ENCODE assay signal across 8 mouse cellular contexts in genomic region chr9:106884996-106885900, GRCm38 (mm10). TPM values are rescaled to one million over a fixed set of nuclear protein-coding genes. Genes with fewer than 3 reads are reported as not detected.
DNase-seq lines count a peak whose midpoint lies in the region; ATAC-seq lines count a peak whose summit lies in the region.

No protein-coding gene starts in this region.

- DNase-seq in thymus, adult 18-20 months: peak; percentile 17 to 18
- no peak for DNase-seq in thymus, postnatal 25 days
- peak; percentile 91 for DNase-seq in midbrain, embryonic 11.5 days (ENCODE audit: low spot score, missing footprints)
- DNase-seq in spleen, postnatal 10 days (ENCODE audit: low spot score in 2 of 2): no peak

- H3K27ac ChIP-seq in hindbrain, embryonic 12.5 days: peak overlapping the region; percentile 91
- no peak overlapping the region for H3K27ac ChIP-seq in midbrain, embryonic 11.5 days (ENCODE audit: low read depth, low read length)

- H3K4me2 ChIP-seq in hindbrain, embryonic 12.5 days (replicated peaks): peak overlapping the region; percentile 99
- peak overlapping the region; percentile 100 for H3K4me2 ChIP-seq in midbrain, embryonic 11.5 days

- H3K9me3 ChIP-seq in erythroblast, embryonic 14.5 days (ENCODE audit: control insufficient read depth, low read length): 0 out of 2 replicates have a peak, but pooled peaks cover 2% of the 10 kb centered on the region
- H3K9me3 ChIP-seq in hindbrain, embryonic 12.5 days (replicated peaks): no peaks in the 10 kb centered on the region
- no peaks in the 10 kb centered on the region for H3K9me3 ChIP-seq in midbrain, embryonic 11.5 days (ENCODE audit: control insufficient read depth, low read length)

- peak overlapping the region; percentile 99 for H3K9ac ChIP-seq in hindbrain, embryonic 12.5 days
- H3K9ac ChIP-seq in midbrain, embryonic 11.5 days (ENCODE audit: low read length): peak overlapping the region; percentile 99

- peaks cover 66% of the 10 kb centered on the region for H3K4me1 ChIP-seq in erythroblast, embryonic 14.5 days (ENCODE audit: control insufficient read depth)
- H3K4me1 ChIP-seq in hindbrain, embryonic 12.5 days: peaks cover 75% of the 10 kb centered on the region
- peaks cover 45% of the 10 kb centered on the region for H3K4me1 ChIP-seq in midbrain, embryonic 11.5 days (ENCODE audit: control insufficient read depth, insufficient read depth, low read length)

- no peak for ATAC-seq in erythroblast, adult 5-6 weeks (replicated peaks; ENCODE audit: low FRiP score, poor library complexity, severe bottlenecking)
- no peak for ATAC-seq in hindbrain, embryonic 12.5 days (ENCODE audit: low FRiP score)
- no peak for ATAC-seq in midbrain, embryonic 11.5 days (ENCODE audit: low FRiP score)
- no peak for ATAC-seq in megakaryocyte-erythroid progenitor cell, adult 5-6 weeks (replicated peaks; ENCODE audit: low FRiP score, low TSS enrichment, poor library complexity, severe bottlenecking)

- peak overlapping the region; percentile 97 for H3K4me3 ChIP-seq in erythroblast, embryonic 14.5 days (replicated peaks)
- peak overlapping the region; percentile 94 for H3K4me3 ChIP-seq in hindbrain, embryonic 12.5 days
- peak overlapping the region; percentile 98 for H3K4me3 ChIP-seq in midbrain, embryonic 11.5 days (ENCODE audit: low read depth, low read length)

- 23% methylated on average over 44 of the region's 44 CpGs for WGBS in hindbrain, embryonic 12.5 days
- WGBS in midbrain, embryonic 11.5 days: 26% methylated on average over 44 of the region's 44 CpGs

- H3K36me3 ChIP-seq in erythroblast, embryonic 14.5 days (ENCODE audit: control insufficient read depth): peaks cover 85% of the 10 kb centered on the region
- peaks cover 65% of the 10 kb centered on the region for H3K36me3 ChIP-seq in hindbrain, embryonic 12.5 days
- peaks cover 28% of the 10 kb centered on the region for H3K36me3 ChIP-seq in midbrain, embryonic 11.5 days (ENCODE audit: control insufficient read depth, insufficient read depth, low read length)

- H3K27me3 ChIP-seq in erythroblast, embryonic 14.5 days (ENCODE audit: control insufficient read depth): no peaks in the 10 kb centered on the region
- H3K27me3 ChIP-seq in hindbrain, embryonic 12.5 days: no peaks in the 10 kb centered on the region
- H3K27me3 ChIP-seq in midbrain, embryonic 11.5 days (ENCODE audit: control insufficient read depth, insufficient read depth, low read length): no peaks in the 10 kb centered on the region

RNA-seq across cellular contexts. Expression of gene Rbm15b, which starts 2.0 kb away (rescaled TPM):
- 1.4 and 1.9 TPM in 2 replicates for polyA plus RNA-seq in erythroblast, embryonic 14.5 days (2012)
- total RNA-seq in erythroblast, adult 5-6 weeks (2015; ENCODE audit: low replicate concordance): 4.2 and 6.9 TPM in 2 replicates
- total RNA-seq in erythroblast, adult 5-6 weeks (2017; ENCODE audit: low replicate concordance): 8.6 and 10.2 TPM in 2 replicates
- 30.1 and 33.0 TPM in 2 replicates for polyA plus RNA-seq in hindbrain, embryonic 12.5 days (2016; fragmentation: Nextera tagmentation; extraction: Ambion mirVana)
- 24.7 and 26.8 TPM in 2 replicates for polyA plus RNA-seq in midbrain, embryonic 11.5 days (2014; fragmentation: Nextera tagmentation; extraction: Ambion mirVana)
- total RNA-seq in megakaryocyte-erythroid progenitor cell, adult 5-6 weeks (2014; fragmentation: Nextera tagmentation): 15.4 and 18.2 TPM in 2 replicates
- total RNA-seq in megakaryocyte-erythroid progenitor cell, adult 5-6 weeks (2017): 23.9 and 24.9 TPM in 2 replicates

RNA-seq across cellular contexts. Expression of gene Manf, which starts 6.5 kb away (rescaled TPM):
- 7.1 and 10.6 TPM in 2 replicates for polyA plus RNA-seq in erythroblast, embryonic 14.5 days (2012)
- total RNA-seq in erythroblast, adult 5-6 weeks (2015; ENCODE audit: low replicate concordance): 112 and 129 TPM in 2 replicates
- total RNA-seq in erythroblast, adult 5-6 weeks (2017; ENCODE audit: low replicate concordance): 49.9 and 77.7 TPM in 2 replicates
- 224 and 229 TPM in 2 replicates for polyA plus RNA-seq in hindbrain, embryonic 12.5 days (2016; fragmentation: Nextera tagmentation; extraction: Ambion mirVana)
- polyA plus RNA-seq in midbrain, embryonic 11.5 days (2014; fragmentation: Nextera tagmentation; extraction: Ambion mirVana): 278 and 281 TPM in 2 replicates
- 147 and 157 TPM in 2 replicates for total RNA-seq in megakaryocyte-erythroid progenitor cell, adult 5-6 weeks (2014; fragmentation: Nextera tagmentation)
- total RNA-seq in megakaryocyte-erythroid progenitor cell, adult 5-6 weeks (2017): 144 and 187 TPM in 2 replicates

Comparison
In these comparisons a context has a peak if more than half of its experiments do, and no peak if none do; other contexts are left out.
1. DNase-seq: peak in thymus, adult 18-20 months (2 of 2) and midbrain, embryonic 11.5 days (single experiment); none in thymus, postnatal 25 days (single experiment) and spleen, postnatal 10 days (0 of 2).
2. RNA of gene Manf, which starts 6.5 kb away (polyA plus RNA-seq): 278 to 281 TPM in midbrain, embryonic 11.5 days and 224 to 229 TPM in hindbrain, embryonic 12.5 days; 7.1 to 10.6 TPM in erythroblast, embryonic 14.5 days; every median in the first group is over 10 times any median in the second.
3. Peak in every context shown above with its lines, with median percentiles within 50 percentile points of each other: H3K4me3 ChIP-seq.